Mouse (Mus musculus) gastrocnemius, postnatal 10 days (tissue): ENCODE results near the gene Tnfsf14. TPM values are rescaled to one million over a fixed set of nuclear protein-coding genes. Genes with fewer than 3 reads are reported as not detected.

Experiments
- microRNA-seq, 2 experiments: library from miRNA; unstranded; fragments of <30 nt; microRNA quantifications; one replicate each; pipeline ENCODE4 v1.2.0; 2021
- total RNA-seq, 2 experiments: library from RNA; stranded (reverse); gene quantifications; 2 replicates each; pipeline ENCODE4 v1.2.3; 2021

The Tnfsf14 gene
- total RNA-seq, 2 experiments from 2014 or later: 0.14 TPM; not detected in 1

Small RNAs within 50 kb of the gene (microRNA-seq; reads per million reads assigned to microRNA genes)
- gene Mir6978: 0 reads per million in 2 experiments

Other genes with a start within 250 kb of the Tnfsf14 start
- gene Acer1, start 212.1 kb downstream of the Tnfsf14 start, total RNA-seq: not detected
- gene Clpp, start 203.9 kb downstream of the Tnfsf14 start, total RNA-seq: 10 to 100 TPM; 32.7 to 34.9 TPM
- 10 to 100 TPM; 29.5 to 33.5 TPM for gene Alkbh7, start 196.8 kb downstream of the Tnfsf14 start, total RNA-seq
- gene Pspn, start 194.2 kb downstream of the Tnfsf14 start, total RNA-seq: not detected
- gene Gtf2f1, start 182.9 kb downstream of the Tnfsf14 start, total RNA-seq: 10 to 100 TPM; 24.3 to 28.0 TPM
- gene Gm17949, start 182.7 kb downstream of the Tnfsf14 start, total RNA-seq: not detected
- gene Khsrp, start 162.7 kb downstream of the Tnfsf14 start, total RNA-seq: 10 to 100 TPM; 47.0 to 57.4 TPM
- gene Slc25a41, start 152.5 kb downstream of the Tnfsf14 start, total RNA-seq: not detected
- gene Crb3, start 135.1 kb downstream of the Tnfsf14 start, total RNA-seq: under 1 TPM; 0.54 to 0.81 TPM
- 10 to 100 TPM; 42.1 to 50.9 TPM for gene Slc25a23, start 134.3 kb downstream of the Tnfsf14 start, total RNA-seq
- under 1 TPM; 0.52 to 0.79 TPM for gene Dennd1c, start 115.7 kb downstream of the Tnfsf14 start, total RNA-seq
- 1 to 10 TPM; 4.2 to 4.6 TPM for gene Tubb4a, start 106.4 kb downstream of the Tnfsf14 start, total RNA-seq
- gene Tnfsf9, start 88.9 kb downstream of the Tnfsf14 start, total RNA-seq: under 1 TPM; 0.42 to 0.95 TPM
- not detected for gene Cd70, start 44.4 kb downstream of the Tnfsf14 start, total RNA-seq
- 1 to 10 TPM; 1.6 to 3.5 TPM for gene C3, start 34.0 kb upstream of the Tnfsf14 start, total RNA-seq
- gene Gpr108, start 54.3 kb upstream of the Tnfsf14 start, total RNA-seq: 10 to 100 TPM; 22.0 to 23.8 TPM
- gene Trip10, start 55.3 kb upstream of the Tnfsf14 start, total RNA-seq: 10 to 100 TPM; 69.1 to 74.4 TPM
- gene Vav1, start 84.9 kb upstream of the Tnfsf14 start, total RNA-seq: 1 to 10 TPM; 1.5 to 2.4 TPM
- gene Adgre1, start 164.5 kb upstream of the Tnfsf14 start, total RNA-seq: 1 to 10 TPM; 4.0 to 7.1 TPM